Mouse (Mus musculus): ENCODE results near the gene Ptprh. TPM values are rescaled to one million over a fixed set of nuclear protein-coding genes. Genes with fewer than 3 reads are reported as not detected.
"Not testable (repeated sequence)": the region's sequence is repeated elsewhere in the genome, so short reads cannot be mapped to it uniquely, and the experiment has no call there.

Ptprh gene
- polyA plus RNA-seq, 1 experiment: 85.7 TPM

DNA sequence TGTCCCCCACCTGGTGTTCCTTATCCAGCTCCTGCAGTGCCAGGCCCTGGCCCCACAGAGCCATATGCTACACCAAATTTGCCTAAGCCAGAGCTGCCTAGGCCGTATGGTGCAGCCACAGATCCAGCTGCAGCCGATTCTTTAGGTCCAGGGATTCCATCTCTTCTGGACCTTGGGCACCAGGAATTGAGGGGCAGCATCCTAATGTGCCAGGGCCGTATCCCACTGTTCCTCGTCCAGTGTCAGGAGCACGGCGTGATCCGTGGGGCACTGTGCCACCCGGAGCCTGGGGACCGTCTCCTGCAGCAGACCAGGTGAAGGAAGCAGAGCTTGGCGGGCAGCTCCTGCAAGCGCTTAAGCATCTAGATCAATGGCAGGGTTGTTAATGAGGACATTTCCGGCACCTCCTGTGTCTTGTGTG, 8.1 kb upstream of the Ptprh start:
- WGBS: 76% methylated on average over 12 of the region's 12 CpGs
- no peak for DNase-seq (ENCODE audit: low read depth, low spot score)

DNA sequence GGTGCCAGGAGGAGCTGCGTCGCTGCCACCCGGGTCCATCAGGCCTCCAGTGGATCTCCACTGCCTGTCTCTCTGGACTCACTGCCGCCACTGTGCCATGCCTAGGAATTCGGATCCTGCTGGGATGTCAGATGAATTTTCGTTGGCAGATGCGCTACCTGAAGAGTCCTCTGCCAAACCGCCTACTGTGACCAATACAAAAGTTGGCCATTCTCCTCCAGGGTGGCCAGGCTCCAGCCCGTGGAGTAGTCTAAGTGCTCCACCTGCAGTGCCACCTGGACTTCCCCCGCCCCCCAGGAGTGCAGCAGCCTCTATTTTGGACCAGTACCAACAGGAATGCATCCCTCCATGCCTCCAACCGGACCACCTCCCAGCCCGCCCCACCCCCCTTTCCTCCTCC, 7.7 kb upstream of the Ptprh start:
- WGBS: 83% methylated on average over 12 of the region's 12 CpGs
- DNase-seq (ENCODE audit: low read depth, low spot score): no peak

DNA sequence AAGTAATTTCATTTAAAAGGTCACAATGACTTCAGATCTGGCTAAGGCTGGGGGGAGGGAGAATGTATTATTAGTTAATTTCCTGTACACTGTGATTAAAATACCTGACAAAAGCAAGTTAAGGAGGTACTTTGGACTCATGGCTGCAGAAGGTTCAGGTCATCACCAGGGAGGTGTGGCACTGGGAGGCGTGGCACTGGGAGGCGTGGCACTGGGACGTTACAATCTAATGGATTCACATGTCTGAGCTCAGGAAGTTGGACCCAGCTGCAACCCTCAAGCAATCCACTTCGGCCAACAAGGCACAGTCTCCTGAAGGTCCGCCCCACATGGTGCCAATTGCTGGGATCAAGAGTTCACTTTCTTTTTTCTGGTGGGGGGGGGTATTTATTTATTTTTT, 4.2 kb upstream of the Ptprh start:
- 35% methylated on average over 5 of the region's 5 CpGs for WGBS
- no peak for DNase-seq (ENCODE audit: low read depth, low spot score)

DNA sequence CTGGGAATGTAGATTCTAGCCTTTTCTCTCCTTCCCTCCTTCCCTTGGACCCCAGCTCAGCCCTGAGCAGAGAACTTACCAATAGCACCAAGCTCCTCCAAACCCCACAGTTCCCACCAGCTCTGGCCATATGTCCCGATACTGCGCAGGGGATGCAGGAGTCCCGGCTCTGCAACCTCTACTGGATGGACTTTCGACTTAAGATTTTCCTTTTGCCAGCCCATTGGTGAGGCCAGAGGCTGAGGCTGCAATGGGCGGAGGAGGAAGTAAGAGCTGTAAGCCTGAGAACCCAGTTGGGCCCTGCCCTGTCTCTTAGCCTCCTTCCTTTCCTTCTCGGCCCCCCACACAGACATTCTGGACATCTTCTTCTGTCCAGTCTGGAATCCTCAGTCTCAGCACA, 872 bp downstream of the Ptprh start:
- no peak for DNase-seq (ENCODE audit: low read depth, low spot score)
- 34% methylated on average over 6 of the region's 6 CpGs for WGBS

DNA sequence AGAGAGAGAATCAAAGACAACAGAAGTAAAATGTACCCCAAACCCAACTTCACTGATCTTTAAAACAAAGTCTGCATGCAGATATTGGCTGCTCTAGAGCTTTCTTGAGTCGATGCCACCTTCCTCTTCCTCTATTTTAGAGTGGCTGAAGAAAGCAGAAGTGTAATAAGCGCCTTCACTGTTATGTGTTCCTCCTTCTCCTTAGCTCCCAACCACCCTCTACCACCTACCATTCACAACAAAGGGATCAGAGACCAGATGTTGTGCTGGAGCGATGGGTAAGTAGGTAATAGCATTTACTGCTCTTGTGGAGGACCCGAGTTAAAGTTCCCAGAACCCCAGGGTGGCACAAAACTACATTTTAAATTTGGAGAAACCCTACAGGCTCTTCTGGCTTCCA, 6.8 kb downstream of the Ptprh start:
- WGBS: 62% methylated on average over 4 of the region's 4 CpGs
- DNase-seq (ENCODE audit: low read depth, low spot score): not testable (repeated sequence)

DNA sequence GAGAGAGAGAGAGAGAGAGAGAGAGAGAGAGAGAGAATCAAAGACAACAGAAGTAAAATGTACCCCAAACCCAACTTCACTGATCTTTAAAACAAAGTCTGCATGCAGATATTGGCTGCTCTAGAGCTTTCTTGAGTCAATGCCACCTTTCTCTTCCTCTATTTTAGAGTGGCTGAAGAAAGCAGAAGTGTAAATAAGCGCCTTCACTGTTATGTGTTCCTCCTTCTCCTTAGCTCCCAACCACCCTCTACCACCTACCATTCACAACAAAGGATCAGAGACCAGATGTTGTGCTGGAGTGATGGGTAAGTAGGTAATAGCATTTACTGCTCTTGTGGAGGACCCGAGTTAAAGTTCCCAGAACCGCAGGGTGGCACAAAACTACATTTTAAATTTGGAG, 22.4 kb downstream of the Ptprh start:
- WGBS: 79% methylated on average over 3 of the region's 3 CpGs
- not testable (repeated sequence) for DNase-seq (ENCODE audit: low read depth, low spot score)

DNA sequence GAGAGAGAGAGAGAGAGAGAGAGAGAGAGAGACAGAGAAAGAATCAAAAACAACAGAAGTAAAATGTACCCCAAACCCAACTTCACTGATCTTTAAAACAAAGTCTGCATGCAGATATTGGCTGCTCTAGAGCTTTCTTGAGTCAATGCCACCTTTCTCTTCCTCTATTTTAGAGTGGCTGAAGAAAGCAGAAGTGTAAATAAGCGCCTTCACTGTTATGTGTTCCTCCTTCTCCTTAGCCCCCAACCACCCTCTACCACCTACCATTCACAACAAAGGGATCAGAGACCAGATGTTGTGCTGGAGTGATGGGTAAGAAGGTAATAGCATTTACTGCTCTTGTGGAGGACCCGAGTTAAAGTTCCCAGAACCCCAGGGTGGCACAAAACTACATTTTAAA, 31.5 kb downstream of the Ptprh start:
- 53% methylated on average over 2 of the region's 2 CpGs for WGBS
- DNase-seq (ENCODE audit: low read depth, low spot score): not testable (repeated sequence)

DNA sequence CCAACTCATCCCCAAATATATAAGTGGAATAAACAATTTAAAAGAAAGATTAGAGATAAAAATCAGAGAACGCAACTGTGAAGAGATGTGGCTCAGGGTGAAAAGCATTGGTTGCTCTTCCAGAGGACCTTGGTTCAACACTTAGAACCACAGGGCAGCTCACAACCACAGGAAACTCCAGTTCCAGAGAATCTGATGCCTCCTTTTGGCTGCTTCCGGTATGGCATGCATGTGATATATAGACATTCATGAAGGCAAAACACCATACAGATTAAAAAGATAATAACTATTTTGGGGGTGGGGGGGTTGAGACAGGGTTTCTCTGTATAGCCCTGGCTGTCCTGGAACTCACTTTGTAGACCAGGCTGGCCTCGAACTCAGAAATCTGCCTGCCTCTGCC, 41.2 kb downstream of the Ptprh start:
- WGBS: 86% methylated on average over 3 of the region's 3 CpGs
- DNase-seq (ENCODE audit: low read depth, low spot score): no peak

DNA sequence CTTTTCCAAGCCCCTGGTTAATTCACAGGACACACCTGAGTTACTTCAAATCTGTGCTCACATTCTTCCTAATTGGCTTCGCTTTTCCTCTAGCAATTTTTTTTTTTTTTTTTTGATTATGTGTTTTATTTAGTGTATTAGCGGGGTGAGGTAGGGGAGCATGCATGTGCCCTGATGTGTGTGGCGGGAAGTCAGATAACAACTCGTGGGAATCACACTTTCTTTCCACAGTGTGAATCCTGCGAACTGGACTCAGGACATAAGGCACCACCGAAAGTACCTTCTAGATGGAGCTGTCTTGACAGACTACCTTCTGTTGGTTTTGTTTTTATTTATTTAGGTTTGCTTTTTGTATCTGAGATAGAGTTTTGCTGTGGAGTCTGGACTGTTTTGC, 46.7 kb downstream of the Ptprh start:
- 67% methylated on average over 6 of the region's 6 CpGs for WGBS
- DNase-seq (ENCODE audit: low read depth, low spot score): no peak

DNA sequence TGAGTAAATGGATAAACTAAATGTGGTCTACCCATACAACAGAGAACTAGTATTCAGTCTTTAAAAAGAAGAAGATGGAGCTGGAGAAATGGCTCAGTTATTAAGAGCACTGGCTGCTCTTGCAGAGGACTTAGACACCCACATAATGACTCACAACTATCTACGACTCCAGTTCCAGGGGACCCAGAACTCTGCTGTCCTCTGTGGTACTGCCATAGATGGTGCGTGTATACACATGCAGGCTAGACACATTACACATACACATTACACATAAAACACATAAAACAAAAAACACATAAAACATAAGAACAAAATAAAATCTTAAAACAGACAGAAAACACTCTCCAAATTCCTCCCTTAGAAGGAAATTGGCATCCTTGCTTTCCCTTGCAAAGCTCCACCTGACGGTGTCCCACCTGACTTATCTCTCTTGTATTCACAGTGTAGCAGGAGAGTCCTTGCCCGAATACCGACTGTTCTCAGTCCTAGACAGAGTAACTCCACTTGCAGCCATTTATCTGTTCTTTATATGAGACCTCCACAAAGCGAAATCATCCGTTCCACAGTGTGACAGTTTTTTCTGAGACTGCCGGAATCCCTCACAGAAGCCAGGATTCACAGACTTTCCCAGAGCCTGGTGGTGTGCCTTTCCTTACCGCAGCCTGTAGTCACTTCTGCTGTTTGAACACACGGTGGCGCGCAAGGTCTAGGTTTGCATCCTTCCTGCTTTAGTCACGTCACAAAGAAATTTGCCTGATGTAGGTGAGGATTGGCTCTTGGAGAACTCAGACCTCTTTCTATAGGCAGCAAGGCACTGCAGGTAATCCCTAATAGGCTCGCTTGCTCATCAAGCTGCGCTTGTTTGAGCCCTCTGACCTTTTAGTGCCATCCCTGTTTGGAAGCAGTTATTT, 47.3 kb downstream of the Ptprh start:
- peak; percentile 75 for DNase-seq (ENCODE audit: low read depth, low spot score)

DNA sequence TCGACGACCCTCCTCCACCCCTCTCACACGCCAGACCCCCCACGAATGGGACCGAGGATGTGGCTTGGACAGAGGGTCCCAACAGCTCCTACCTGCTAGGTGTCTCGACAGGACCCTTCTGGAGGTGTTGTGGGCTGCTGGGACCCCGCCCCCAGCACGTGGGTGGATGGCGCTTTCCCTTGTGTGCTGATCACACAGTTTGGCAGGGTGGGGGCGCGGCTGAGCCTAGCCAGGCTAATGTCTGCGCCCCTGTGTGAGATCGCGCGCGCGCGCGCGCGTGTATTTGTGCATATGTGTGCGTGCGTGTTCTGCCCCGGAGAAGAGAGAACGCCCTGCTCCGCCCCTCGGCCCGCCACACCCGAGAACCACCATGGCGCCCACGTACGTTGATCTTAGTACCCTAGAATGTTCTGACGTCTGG, 56.6 kb downstream of the Ptprh start, which contains the start of gene Syt5:
TSS of gene Syt5 (minus strand) at position 321 of the 421 bp plus-strand sequence.
- WGBS: 6% methylated on average over 33 of the region's 33 CpGs
- no peak for DNase-seq (ENCODE audit: low read depth, low spot score)

More for the DNA sequence above, 47.3 kb downstream of the Ptprh start:
- WGBS: 18% methylated on average over 15 of the region's 15 CpGs

DNA sequence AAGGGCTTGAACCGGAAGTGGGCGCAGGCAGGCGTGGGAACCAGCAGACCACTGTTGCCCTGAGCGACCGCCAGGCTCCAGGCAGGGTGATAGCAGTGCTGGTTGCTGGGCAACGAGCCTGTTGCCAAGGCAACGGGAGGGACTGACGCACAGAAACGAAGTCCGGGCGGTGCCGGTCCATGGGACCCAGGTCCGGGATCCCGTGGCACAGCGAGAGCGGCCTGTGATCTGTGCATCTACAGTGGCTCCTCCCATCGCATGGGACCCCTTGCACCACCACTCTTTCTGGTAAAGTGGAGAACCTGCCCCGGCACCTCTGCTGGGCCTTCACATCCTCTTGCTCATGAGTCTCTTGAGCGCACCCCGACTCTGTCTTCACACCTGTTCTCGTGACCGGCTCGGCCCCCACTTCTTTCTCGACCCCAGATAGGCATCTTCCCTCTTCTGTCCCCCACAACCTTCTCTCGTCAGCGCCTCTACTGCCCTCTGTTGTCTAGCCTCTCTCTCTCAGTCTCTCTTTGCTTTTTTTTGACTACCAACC, 57.2 kb downstream of the Ptprh start:
- DNase-seq (ENCODE audit: low read depth, low spot score): no peak
- 3% methylated on average over 26 of the region's 26 CpGs for WGBS

DNA sequence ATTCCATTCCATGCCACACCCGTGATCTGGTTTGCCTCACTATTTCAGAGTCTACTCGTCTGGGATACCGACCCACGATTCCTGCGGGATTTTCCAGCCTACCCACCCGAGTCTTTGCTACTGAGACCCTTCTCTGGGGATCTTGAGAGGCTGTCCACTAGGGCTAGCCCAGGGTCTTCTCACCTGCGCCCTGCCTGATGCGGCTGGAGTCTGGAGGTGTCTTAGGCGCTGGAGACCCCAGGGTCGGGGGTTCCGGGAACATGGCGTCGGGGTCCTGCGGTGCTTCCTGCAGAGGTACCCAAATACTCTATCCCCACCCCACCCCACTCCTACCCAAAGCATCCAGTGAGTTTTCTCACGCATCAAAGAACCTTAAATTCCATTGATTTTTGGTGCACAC, 57.8 kb downstream of the Ptprh start:
- DNase-seq (ENCODE audit: low read depth, low spot score): no peak
- 73% methylated on average over 15 of the region's 15 CpGs for WGBS

DNA sequence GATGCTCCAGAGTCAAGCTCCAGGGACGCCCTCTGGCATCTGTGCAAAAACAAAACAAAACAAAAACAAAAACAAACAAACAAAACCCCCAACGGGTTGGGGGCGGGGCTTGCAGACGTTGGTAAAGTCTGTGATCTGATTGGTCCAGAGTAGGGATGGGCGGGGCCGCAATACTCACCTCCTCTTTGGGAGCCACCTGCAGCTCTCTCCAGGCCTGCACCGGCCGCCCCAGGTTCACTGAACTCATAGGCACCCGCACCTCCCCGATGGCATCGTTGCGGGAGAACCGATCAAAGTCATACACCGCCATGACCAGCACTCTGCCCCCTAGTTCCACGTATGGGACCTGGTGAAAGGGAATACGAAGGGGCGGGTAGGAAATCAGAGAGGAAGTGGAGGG, 61.8 kb downstream of the Ptprh start:
- no peak for DNase-seq (ENCODE audit: low read depth, low spot score)
- WGBS: 45% methylated on average over 17 of the region's 17 CpGs

DNA sequence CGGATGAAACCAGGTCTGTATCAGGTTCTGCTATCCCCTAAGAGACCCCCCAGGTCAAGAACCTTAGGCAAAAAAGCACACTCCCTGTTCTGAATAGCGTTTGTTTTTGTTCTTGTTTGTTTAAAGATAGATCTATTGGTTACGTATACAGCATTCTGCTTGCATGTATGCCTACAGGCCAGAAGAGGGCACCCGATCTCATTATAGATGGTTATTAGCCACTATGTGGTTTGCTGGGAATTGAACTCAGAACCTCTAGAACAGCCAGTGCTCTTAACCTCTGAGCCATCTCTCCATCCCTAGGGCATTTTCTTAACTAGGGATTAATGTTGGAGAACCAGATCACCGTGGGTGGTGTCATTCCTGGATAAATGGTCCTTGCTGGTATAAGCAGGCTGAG, 62.5 kb downstream of the Ptprh start:
- no peak for DNase-seq (ENCODE audit: low read depth, low spot score)
- 56% methylated on average over 5 of the region's 5 CpGs for WGBS

DNA sequence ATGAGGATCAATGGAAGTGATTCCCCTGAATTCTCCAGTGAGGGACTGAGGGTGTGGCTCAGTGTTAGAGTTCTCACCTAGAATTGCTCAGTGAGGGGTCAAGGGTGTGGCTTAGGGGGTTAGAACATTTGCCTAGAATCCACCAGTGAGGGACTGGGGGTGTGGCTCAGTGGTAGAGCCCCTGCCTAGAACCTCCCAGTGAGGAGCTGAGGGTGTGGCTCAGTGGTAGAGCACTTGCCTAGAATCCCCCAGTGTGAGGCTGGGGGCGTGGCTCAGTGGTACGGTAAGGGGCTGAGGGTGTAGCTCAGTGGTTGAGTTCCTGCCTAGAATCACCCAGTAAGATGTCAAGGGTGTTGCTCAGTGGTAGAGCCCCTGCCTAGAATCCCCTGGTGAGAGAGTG, 64.8 kb downstream of the Ptprh start:
- no peak for DNase-seq (ENCODE audit: low read depth, low spot score)
- WGBS: 79% methylated on average over 2 of the region's 2 CpGs

DNA sequence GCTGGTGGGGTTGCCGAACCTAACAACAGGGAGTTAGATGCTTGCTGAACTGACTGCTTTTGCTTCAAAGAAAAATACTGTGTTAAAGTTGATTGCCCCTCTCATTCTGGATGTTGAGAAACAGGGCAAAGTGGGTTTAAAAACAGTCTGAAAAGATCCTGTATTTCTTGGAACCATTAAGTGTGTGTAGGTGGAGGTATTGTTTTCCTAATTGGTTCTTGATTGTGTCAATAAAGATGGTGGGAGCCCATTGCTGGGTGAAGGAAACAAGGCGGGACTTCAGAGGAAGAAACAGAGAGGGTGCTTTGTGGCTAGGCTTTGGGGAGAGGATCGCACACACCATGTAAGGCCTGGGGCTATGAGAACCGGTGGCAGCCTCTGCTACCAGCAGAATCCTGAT, 66.7 kb downstream of the Ptprh start:
- 45% methylated on average over 4 of the region's 4 CpGs for WGBS
- no peak for DNase-seq (ENCODE audit: low read depth, low spot score)

DNA sequence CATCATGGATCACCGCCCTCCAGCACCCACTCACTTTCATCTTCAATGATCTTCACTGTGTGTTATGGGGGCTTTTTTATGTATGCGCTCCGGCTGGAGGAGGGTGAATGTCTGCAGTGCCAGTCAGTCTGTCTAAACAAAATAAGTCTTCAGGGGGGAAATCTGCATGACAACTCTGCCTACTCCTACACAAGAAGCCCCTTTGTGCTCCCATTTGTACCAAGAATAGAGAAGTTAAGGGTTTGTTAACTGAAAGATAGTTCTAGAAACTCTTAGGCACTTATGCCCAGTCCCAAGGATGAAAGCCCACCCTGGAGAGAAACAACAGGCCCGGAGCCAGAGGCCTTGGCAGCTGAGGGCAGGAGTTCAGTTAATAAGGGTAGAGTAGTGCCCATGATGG, 67.5 kb downstream of the Ptprh start:
- no peak for DNase-seq (ENCODE audit: low read depth, low spot score)
- 89% methylated on average over 4 of the region's 4 CpGs for WGBS

DNA sequence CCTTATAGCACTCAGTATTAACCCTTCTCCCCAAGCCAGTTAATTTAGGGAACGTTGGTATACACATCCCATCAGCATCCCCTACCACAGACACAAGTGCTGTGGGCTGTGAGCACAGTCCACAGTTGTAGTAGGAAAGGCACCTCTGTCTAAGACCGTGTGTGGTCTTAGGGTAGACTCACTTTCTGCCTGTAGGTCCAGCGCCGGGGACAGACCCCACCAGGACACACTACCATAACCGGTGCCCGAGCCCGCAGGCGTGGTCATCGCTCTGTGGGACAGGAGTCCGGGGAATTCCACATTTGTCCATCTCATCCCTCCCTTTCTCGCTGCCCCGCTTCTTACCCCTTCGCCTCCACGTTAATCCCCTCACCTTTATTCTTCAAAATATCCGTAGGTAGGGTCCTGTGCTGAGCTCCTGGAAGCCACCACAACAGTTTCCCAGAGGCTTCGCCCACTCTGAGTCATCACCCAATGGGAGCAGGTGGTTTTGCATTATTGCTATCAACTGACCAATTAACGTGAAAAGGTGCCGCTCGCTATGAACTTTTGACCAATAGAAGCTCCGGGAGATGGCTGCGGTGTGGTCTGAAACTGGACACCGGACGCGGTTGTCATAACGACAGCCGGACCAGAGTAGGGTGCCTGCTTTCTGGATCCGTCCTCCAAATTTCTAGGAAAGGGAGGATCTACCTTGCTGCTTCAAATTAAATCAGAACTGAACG, 71.7 kb downstream of the Ptprh start, which contains the start of gene Dnaaf3:
TSS of gene Dnaaf3 (minus strand) at position 449 of the 725 bp plus-strand sequence.
- 3% methylated on average over 28 of the region's 28 CpGs for WGBS
- peak; percentile 50 for DNase-seq (ENCODE audit: low read depth, low spot score)

DNA sequence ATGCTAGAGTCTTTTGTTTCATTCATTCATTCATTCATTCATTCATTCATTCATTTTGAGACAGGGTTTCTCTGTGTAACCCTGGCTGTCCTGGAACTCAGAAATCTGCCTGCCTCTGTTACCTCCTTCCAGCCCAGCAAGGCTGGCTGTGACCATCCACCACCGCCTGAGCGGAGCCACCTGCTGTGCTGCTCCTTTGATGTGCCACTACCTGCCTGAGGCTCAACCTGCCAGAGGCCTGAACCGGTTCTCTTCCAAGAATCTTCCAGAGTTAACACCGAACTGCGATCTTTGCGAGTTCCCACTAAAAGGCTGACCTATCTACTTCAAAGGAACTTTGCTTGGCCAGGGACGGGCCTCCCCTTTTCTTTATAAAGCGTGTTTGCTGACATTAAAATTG, 73.7 kb downstream of the Ptprh start:
- DNase-seq (ENCODE audit: low read depth, low spot score): not testable (repeated sequence)
- WGBS: 42% methylated on average over 8 of the region's 8 CpGs
